Mouse (Mus musculus) stomach, embryonic 14.5 days (tissue): ENCODE measurements around the gene Col4a6. TPM values are rescaled to one million over a fixed set of nuclear protein-coding genes. Genes with fewer than 3 reads are reported as not detected.

Experiments used
- ATAC-seq: fragments of 200-750 bp; cut with Nextera tagmentation; 2 replicates; pipeline ENCODE4 v1.8.0; 2017; ENCODE audit warnings: low read depth, moderate TSS enrichment; ENCODE audit not compliant: insufficient number of reproducible peaks, insufficient read depth, low FRiP score
- H3K27ac ChIP-seq: fragments of 300-500 bp; sonication (generic); 2 replicates; pipeline ENCODE4 v1.5.1; 2014; ENCODE audit warnings: mild to moderate bottlenecking, low read length, moderate library complexity, mixed read lengths
- H3K27me3 ChIP-seq: fragments of 300-500 bp; sonication (generic); 2 replicates; pipeline ENCODE4 v1.6.1; 2014; ENCODE audit warnings: low read length, control low read depth, mixed read lengths; ENCODE audit not compliant: control insufficient read depth, insufficient read depth
- H3K36me3 ChIP-seq: fragments of 300-500 bp; sonication (generic); 2 replicates; pipeline ENCODE4 v1.6.1; 2014; ENCODE audit warnings: mild to moderate bottlenecking, control low read depth, low read length, moderate library complexity, mixed read lengths; ENCODE audit not compliant: control insufficient read depth, insufficient read depth
- H3K4me1 ChIP-seq: fragments of 300-500 bp; sonication (generic); 2 replicates; pipeline ENCODE4 v1.6.1; 2014; ENCODE audit warnings: low read length, control low read depth, mixed read lengths; ENCODE audit not compliant: control insufficient read depth, insufficient read depth
- H3K4me2 ChIP-seq: fragments of 300-500 bp; sonication (generic); replicated peaks from 2 replicates; pipeline ENCODE4 v1.6.1; 2014; ENCODE audit warnings: low read depth, low read length, control low read depth
- H3K4me3 ChIP-seq: fragments of 300-500 bp; sonication (generic); 2 replicates; pipeline ENCODE4 v1.5.1; 2014; ENCODE audit warnings: low read depth, low read length, control low read depth
- H3K9ac ChIP-seq: fragments of 300-500 bp; sonication (generic); replicated peaks from 2 replicates; pipeline ENCODE4 v1.6.1; 2014; ENCODE audit warnings: low read depth, mild to moderate bottlenecking, control low read depth, low read length, moderate library complexity, mixed read lengths
- H3K9me3 ChIP-seq: fragments of 300-500 bp; sonication (generic); 2 replicates; pipeline ENCODE4 v1.6.1; 2016; ENCODE audit warnings: low read depth, low read length, control low read depth; ENCODE audit not compliant: control insufficient read depth
- WGBS: fragments of 180-500 bp; shearing (Covaris S2); extraction: QIAGEN DNeasy Blood & Tissue Kit; methylation state at CpG from one replicate; pipeline ENCODE4 v1.1.7; 2014; 5-methylcytosine and 5-hydroxymethylcytosine counted together
- polyA plus RNA-seq: library from polyadenylated mRNA; unstranded; fragments of >200 nt; fragmentation: Nextera tagmentation; extraction: Ambion mirVana; gene quantifications from 2 replicates; pipeline ENCODE4 v1.2.1, GENCODE M21; 2014

The Col4a6 gene
- polyA plus RNA-seq, 1 experiment from 2014 or later, result 9.4 TPM

- Histone ChIP-seq H3K9me3 (no peaks in the 10 kb centered on the region), H3K27me3 (no peaks in the 10 kb centered on the region), H3K4me2 (no peak overlapping the region), H3K4me3 (no peak overlapping the region), H3K9ac (no peak overlapping the region), H3K4me1 (no peaks in the 10 kb centered on the region), H3K27ac (no peak overlapping the region), H3K36me3 (no peaks in the 10 kb centered on the region)
- ATAC-seq, result no peak
- WGBS, result 60% methylated on average over 2 of the region's 2 CpGs
Observed at GRCm38 (mm10) chrX:141415318-141415717, 58.6 kb downstream of the Col4a6 start.

- Histone ChIP-seq H3K4me2 (no peak overlapping the region), H3K27ac (no peak overlapping the region), H3K9me3 (no peaks in the 10 kb centered on the region), H3K4me1 (no peaks in the 10 kb centered on the region), H3K4me3 (no peak overlapping the region), H3K9ac (no peak overlapping the region), H3K36me3 (no peaks in the 10 kb centered on the region), H3K27me3 (no peaks in the 10 kb centered on the region)
- 50% methylated on average over 3 of the region's 3 CpGs for WGBS
- no peak for ATAC-seq
Observed at GRCm38 (mm10) chrX:141396243-141396642, 77.6 kb downstream of the Col4a6 start.

GRCm38 (mm10) chrX:141385399-141386105 is 88.3 kb downstream of the Col4a6 start:
- H3K4me3 ChIP-seq, result no peak overlapping the region

GRCm38 (mm10) chrX:141384632-141385031 is 89.2 kb downstream of the Col4a6 start:
- Histone ChIP-seq H3K4me2 (no peak overlapping the region), H3K27me3 (no peaks in the 10 kb centered on the region), H3K4me3 (no peak overlapping the region), H3K36me3 (no peaks in the 10 kb centered on the region), H3K4me1 (no peaks in the 10 kb centered on the region), H3K9ac (no peak overlapping the region), H3K27ac (no peak overlapping the region), H3K9me3 (no peaks in the 10 kb centered on the region)
- WGBS, result 38% methylated on average over 2 of the region's 2 CpGs
- no peak for ATAC-seq

More at GRCm38 (mm10) chrX:141385399-141386105, 88.3 kb downstream of the Col4a6 start:
- Histone ChIP-seq H3K27me3 (no peaks in the 10 kb centered on the region), H3K27ac (no peak overlapping the region), H3K4me1 (no peaks in the 10 kb centered on the region), H3K9ac (no peak overlapping the region), H3K36me3 (no peaks in the 10 kb centered on the region), H3K9me3 (no peaks in the 10 kb centered on the region), H3K4me2 (no peak overlapping the region)
- no peak for ATAC-seq
- 66% methylated on average over 3 of the region's 3 CpGs for WGBS

- no peaks in the 10 kb centered on the region for H3K27me3 ChIP-seq
- H3K27ac ChIP-seq, result no peak overlapping the region
- H3K9me3 ChIP-seq, result no peaks in the 10 kb centered on the region
- ATAC-seq, result no peak
- no peak overlapping the region for H3K4me3 ChIP-seq
- no peak overlapping the region for H3K4me2 ChIP-seq
- H3K4me1 ChIP-seq, result no peaks in the 10 kb centered on the region
- WGBS, result 88% methylated on average over 1 of the region's 1 CpGs
- H3K9ac ChIP-seq, result no peak overlapping the region
- H3K36me3 ChIP-seq, result no peaks in the 10 kb centered on the region
Observed at GRCm38 (mm10) chrX:141370276-141370675, 103.6 kb downstream of the Col4a6 start.

- Histone ChIP-seq H3K4me2 (no peak overlapping the region), H3K27ac (no peak overlapping the region), H3K9me3 (no peaks in the 10 kb centered on the region), H3K36me3 (no peaks in the 10 kb centered on the region), H3K27me3 (no peaks in the 10 kb centered on the region), H3K4me3 (no peak overlapping the region), H3K4me1 (no peaks in the 10 kb centered on the region), H3K9ac (no peak overlapping the region)
- no peak for ATAC-seq
Observed at GRCm38 (mm10) chrX:141363331-141363730, 110.5 kb downstream of the Col4a6 start.

- no peak for ATAC-seq
- H3K4me2 ChIP-seq, result no peak overlapping the region
- H3K36me3 ChIP-seq, result no peaks in the 10 kb centered on the region
- H3K4me3 ChIP-seq, result no peak overlapping the region
- H3K4me1 ChIP-seq, result no peaks in the 10 kb centered on the region
- WGBS, result 49% methylated on average over 2 of the region's 2 CpGs
- no peak overlapping the region for H3K9ac ChIP-seq
- H3K27ac ChIP-seq, result no peak overlapping the region
- H3K27me3 ChIP-seq, result no peaks in the 10 kb centered on the region
- H3K9me3 ChIP-seq, result no peaks in the 10 kb centered on the region
Observed at GRCm38 (mm10) chrX:141341417-141341816, 132.5 kb downstream of the Col4a6 start.

- Histone ChIP-seq H3K36me3 (no peaks in the 10 kb centered on the region), H3K4me1 (no peaks in the 10 kb centered on the region), H3K27ac (no peak overlapping the region), H3K27me3 (no peaks in the 10 kb centered on the region), H3K4me3 (no peak overlapping the region), H3K9me3 (no peaks in the 10 kb centered on the region), H3K9ac (no peak overlapping the region), H3K4me2 (no peak overlapping the region)
- 94% methylated on average over 2 of the region's 2 CpGs for WGBS
- no peak for ATAC-seq
Observed at GRCm38 (mm10) chrX:141328044-141328443, 145.8 kb downstream of the Col4a6 start.

GRCm38 (mm10) chrX:141324201-141324600 is 149.7 kb downstream of the Col4a6 start:
- Histone ChIP-seq H3K9ac (no peak overlapping the region), H3K4me1 (no peaks in the 10 kb centered on the region), H3K4me3 (no peak overlapping the region), H3K36me3 (no peaks in the 10 kb centered on the region), H3K4me2 (no peak overlapping the region), H3K27me3 (no peaks in the 10 kb centered on the region), H3K9me3 (no peaks in the 10 kb centered on the region), H3K27ac (no peak overlapping the region)
- 47% methylated on average over 3 of the region's 3 CpGs for WGBS
- ATAC-seq, result no peak
